Mouse (Mus musculus): Measurements from ENCODE around the gene Lasp1. TPM values are rescaled to one million over a fixed set of nuclear protein-coding genes. Genes with fewer than 3 reads are reported as not detected.

The Lasp1 gene
- total and polyA plus RNA-seq, 2 experiments from 2014 or later: 152 to 153 TPM

- no peak for TF ChIP-seq CTCF (IDR thresholded peaks at IDR 0.05; ENCODE audit: low read depth)
- ATAC-seq: no peak
- DNase-seq: no peak
- H3K36me3 ChIP-seq (ENCODE audit: insufficient read depth): peaks cover 56% of the 10 kb centered on the region
- H3K9ac ChIP-seq: no peak overlapping the region
- H3K27me3 ChIP-seq (ENCODE audit: insufficient read depth, low read length): no peaks in the 10 kb centered on the region
- no peak overlapping the region for H3K27ac ChIP-seq (ENCODE audit: low read depth, low read length)
- 50% methylated on average over 4 of the region's 4 CpGs for WGBS
- H3K9me3 ChIP-seq (ENCODE audit: low read length): no peaks in the 10 kb centered on the region
- no peaks in the 10 kb centered on the region for H3K4me1 ChIP-seq (ENCODE audit: insufficient read depth)
- no peak overlapping the region for H3K4me2 ChIP-seq (ENCODE audit: low read depth)
- H3K4me3 ChIP-seq (ENCODE audit: low read depth, low read length): no peak overlapping the region
These were observed 22.0 kb downstream of the Lasp1 start for GRCm38 (mm10) chr11:97820840-97821239.

- ATAC-seq (no peak), DNase-seq (no peak)
- H3K4me2 ChIP-seq (ENCODE audit: low read depth): no peak overlapping the region
- no peaks in the 10 kb centered on the region for H3K9me3 ChIP-seq (ENCODE audit: low read length)
- WGBS: 88% methylated on average over 8 of the region's 8 CpGs
- no peak overlapping the region for H3K4me3 ChIP-seq (ENCODE audit: low read depth, low read length)
- H3K4me1 ChIP-seq (ENCODE audit: insufficient read depth): no peaks in the 10 kb centered on the region
- peaks cover 56% of the 10 kb centered on the region for H3K36me3 ChIP-seq (ENCODE audit: insufficient read depth)
- no peak overlapping the region for H3K9ac ChIP-seq
- H3K27ac ChIP-seq (ENCODE audit: low read depth, low read length): no peak overlapping the region
- no peaks in the 10 kb centered on the region for H3K27me3 ChIP-seq (ENCODE audit: insufficient read depth, low read length)
- TF ChIP-seq CTCF (IDR thresholded peaks at IDR 0.05; ENCODE audit: low read depth): no peak
These were observed 22.7 kb downstream of the Lasp1 start for GRCm38 (mm10) chr11:97821401-97822064.

- Histone ChIP-seq H3K4me1 (ENCODE audit: insufficient read depth) (no peaks in the 10 kb centered on the region), H3K27ac (ENCODE audit: low read depth, low read length) (no peak overlapping the region), H3K27me3 (ENCODE audit: insufficient read depth, low read length) (no peaks in the 10 kb centered on the region), H3K9me3 (ENCODE audit: low read length) (no peaks in the 10 kb centered on the region), H3K36me3 (ENCODE audit: insufficient read depth) (peaks cover 68% of the 10 kb centered on the region), H3K9ac (no peak overlapping the region), H3K4me3 (ENCODE audit: low read depth, low read length) (no peak overlapping the region), H3K4me2 (ENCODE audit: low read depth) (no peak overlapping the region)
- ATAC-seq: no peak
- no peak for DNase-seq
- WGBS: 84% methylated on average over 20 of the region's 20 CpGs
- TF ChIP-seq CTCF (IDR thresholded peaks at IDR 0.05; ENCODE audit: low read depth): no peak
These were observed 24.2 kb downstream of the Lasp1 start for GRCm38 (mm10) chr11:97822840-97823603.

- no peak overlapping the region for H3K9ac ChIP-seq
- TF ChIP-seq CTCF (IDR thresholded peaks at IDR 0.05; ENCODE audit: low read depth): no peak
- WGBS: 95% methylated on average over 11 of the region's 11 CpGs
- no peak for DNase-seq
- no peak overlapping the region for H3K27ac ChIP-seq (ENCODE audit: low read depth, low read length)
- H3K4me1 ChIP-seq (ENCODE audit: insufficient read depth): no peaks in the 10 kb centered on the region
- no peak overlapping the region for H3K4me2 ChIP-seq (ENCODE audit: low read depth)
- H3K36me3 ChIP-seq (ENCODE audit: insufficient read depth): peaks cover 72% of the 10 kb centered on the region
- H3K9me3 ChIP-seq (ENCODE audit: low read length): no peaks in the 10 kb centered on the region
- H3K27me3 ChIP-seq (ENCODE audit: insufficient read depth, low read length): no peaks in the 10 kb centered on the region
- no peak overlapping the region for H3K4me3 ChIP-seq (ENCODE audit: low read depth, low read length)
- ATAC-seq: no peak
These were observed 25.4 kb downstream of the Lasp1 start for GRCm38 (mm10) chr11:97824168-97824567.

GRCm38 (mm10) chr11:97824895-97825294 lies 26.1 kb downstream of the Lasp1 start:
- no peaks in the 10 kb centered on the region for H3K4me1 ChIP-seq (ENCODE audit: insufficient read depth)
- H3K27ac ChIP-seq (ENCODE audit: low read depth, low read length): no peak overlapping the region
- no peak for DNase-seq
- peaks cover 69% of the 10 kb centered on the region for H3K36me3 ChIP-seq (ENCODE audit: insufficient read depth)
- 51% methylated on average over 6 of the region's 6 CpGs for WGBS
- no peak for ATAC-seq
- TF ChIP-seq CTCF (IDR thresholded peaks at IDR 0.05; ENCODE audit: low read depth): no peak
- no peaks in the 10 kb centered on the region for H3K27me3 ChIP-seq (ENCODE audit: insufficient read depth, low read length)
- H3K9ac ChIP-seq: no peak overlapping the region
- no peak overlapping the region for H3K4me2 ChIP-seq (ENCODE audit: low read depth)
- H3K4me3 ChIP-seq (ENCODE audit: low read depth, low read length): no peak overlapping the region
- no peaks in the 10 kb centered on the region for H3K9me3 ChIP-seq (ENCODE audit: low read length)

- no peak overlapping the region for H3K27ac ChIP-seq (ENCODE audit: low read depth, low read length)
- H3K9me3 ChIP-seq (ENCODE audit: low read length): no peaks in the 10 kb centered on the region
- H3K4me1 ChIP-seq (ENCODE audit: insufficient read depth): no peaks in the 10 kb centered on the region
- no peak for DNase-seq
- no peak overlapping the region for H3K4me3 ChIP-seq (ENCODE audit: low read depth, low read length)
- ATAC-seq: no peak
- no peak overlapping the region for H3K9ac ChIP-seq
- H3K36me3 ChIP-seq (ENCODE audit: insufficient read depth): peaks cover 71% of the 10 kb centered on the region
- H3K4me2 ChIP-seq (ENCODE audit: low read depth): no peak overlapping the region
- 87% methylated on average over 10 of the region's 10 CpGs for WGBS
- TF ChIP-seq CTCF (IDR thresholded peaks at IDR 0.05; ENCODE audit: low read depth): no peak
- no peaks in the 10 kb centered on the region for H3K27me3 ChIP-seq (ENCODE audit: insufficient read depth, low read length)
These were observed 26.5 kb downstream of the Lasp1 start for GRCm38 (mm10) chr11:97825295-97825694.

GRCm38 (mm10) chr11:97825971-97826370 lies 27.2 kb downstream of the Lasp1 start:
- Histone ChIP-seq H3K36me3 (ENCODE audit: insufficient read depth) (peaks cover 69% of the 10 kb centered on the region), H3K4me2 (ENCODE audit: low read depth) (no peak overlapping the region), H3K27me3 (ENCODE audit: insufficient read depth, low read length) (no peaks in the 10 kb centered on the region), H3K27ac (ENCODE audit: low read depth, low read length) (no peak overlapping the region), H3K4me1 (ENCODE audit: insufficient read depth) (no peaks in the 10 kb centered on the region), H3K9me3 (ENCODE audit: low read length) (no peaks in the 10 kb centered on the region), H3K4me3 (ENCODE audit: low read depth, low read length) (no peak overlapping the region), H3K9ac (no peak overlapping the region)
- DNase-seq: no peak
- no peak for ATAC-seq
- WGBS: 76% methylated on average over 9 of the region's 9 CpGs
- TF ChIP-seq CTCF (IDR thresholded peaks at IDR 0.05; ENCODE audit: low read depth): no peak

Measured in forebrain, postnatal 0 days (tissue).